Mouse (Mus musculus) thymus, adult 2 months (tissue): ENCODE measurements around the gene Mto1. TPM values are rescaled to one million over a fixed set of nuclear protein-coding genes. Genes with fewer than 3 reads are reported as not detected.

ENCODE experiments used
- DNase-seq: peaks from one replicate; pipeline ENCODE4 v3.0.0; 2021
- H3K27ac ChIP-seq: fragments of 200-500 bp; 2 replicates; pipeline ENCODE4 v1.5.1; 2012; ENCODE audit warnings: low read length, control low read depth; ENCODE audit not compliant: control insufficient read depth, insufficient read depth
- H3K27me3 ChIP-seq: fragments of 200-500 bp; 2 replicates; pipeline ENCODE4 v1.6.1; 2012; ENCODE audit warnings: mild to moderate bottlenecking, low read length, moderate library complexity, mixed read lengths; ENCODE audit not compliant: control insufficient read depth, insufficient read depth
- H3K36me3 ChIP-seq: fragments of 200-500 bp; 2 replicates; pipeline ENCODE4 v1.6.1; 2012; ENCODE audit warnings: mild to moderate bottlenecking, low read length, moderate library complexity; ENCODE audit not compliant: control insufficient read depth, insufficient read depth
- H3K4me1 ChIP-seq: fragments of 200-500 bp; replicated peaks from 2 replicates; pipeline ENCODE4 v1.6.1; 2012; ENCODE audit warnings: low read length; ENCODE audit not compliant: control insufficient read depth, insufficient read depth
- H3K4me3 ChIP-seq: fragments of 200-500 bp; 2 replicates; pipeline ENCODE4 v1.5.1; 2012; ENCODE audit warnings: mild to moderate bottlenecking, low read length, control low read depth, moderate library complexity; ENCODE audit not compliant: control insufficient read depth, insufficient read depth
- CTCF ChIP-seq: fragments of 200-500 bp; IDR thresholded peaks from 2 replicates; pipeline ENCODE4 v1.5.1; 2012; ENCODE audit warnings: mild to moderate bottlenecking, control low read depth, low read length, moderate library complexity, borderline replicate concordance; ENCODE audit not compliant: control insufficient read depth, poor library complexity, insufficient read depth; ENCODE audit errors: extremely low read depth
- POLR2A ChIP-seq: fragments of 200-500 bp; IDR thresholded peaks from 2 replicates; pipeline ENCODE4 v1.6.1; 2012; ENCODE audit warnings: mild to moderate bottlenecking, low read length, control low read depth, moderate library complexity; ENCODE audit not compliant: control insufficient read depth, poor library complexity, insufficient read depth; ENCODE audit errors: extremely low read depth
- WGBS: fragments of 180-500 bp; shearing (Covaris S2); methylation state at CpG from one replicate; pipeline ENCODE4 v1.1.7; 2018; 5-methylcytosine and 5-hydroxymethylcytosine counted together
- polyA plus RNA-seq: library from polyadenylated mRNA; depleted of rRNA; stranded (reverse); fragments of >200 nt; gene quantifications from 2 replicates; pipeline ENCODE4 v1.2.3, GENCODE M21; 2012

Mto1 gene
- polyA plus RNA-seq, 1 experiment, result 22.5 TPM

GRCm38 (mm10) chr9:78447606-78447972, 419 bp upstream of the Mto1 start:
- H3K27me3 ChIP-seq, result no peaks in the 10 kb centered on the region; the same call in 1 of the 2 replicates
- peaks cover 11% of the 10 kb centered on the region for H3K4me1 ChIP-seq
- no peak overlapping the region for H3K4me3 ChIP-seq
- H3K27ac ChIP-seq, result no peak overlapping the region
- no peaks in the 10 kb centered on the region; the same call in 1 of the 2 replicates for H3K36me3 ChIP-seq
- no peak for DNase-seq
- TF ChIP-seq CTCF, result no peak
- no peak for TF ChIP-seq POLR2A
- 47% methylated on average over 9 of the region's 9 CpGs for WGBS

GRCm38 (mm10) chr9:78450404-78450803, 2.4 kb downstream of the Mto1 start:
- DNase-seq, result no peak
- 94% methylated on average over 5 of the region's 5 CpGs for WGBS
- Histone ChIP-seq H3K36me3 (peaks cover 17% of the 10 kb centered on the region), H3K4me1 (peaks cover 10% of the 10 kb centered on the region), H3K4me3 (no peak overlapping the region), H3K27ac (no peak overlapping the region), H3K27me3 (no peaks in the 10 kb centered on the region)
- TF ChIP-seq CTCF (no peak), POLR2A (no peak)

GRCm38 (mm10) chr9:78451382-78451781, 3.4 kb downstream of the Mto1 start:
- no peak for TF ChIP-seq POLR2A
- TF ChIP-seq CTCF, result no peak
- Histone ChIP-seq H3K4me1 (peaks cover 10% of the 10 kb centered on the region), H3K36me3 (peaks cover 17% of the 10 kb centered on the region), H3K27me3 (no peaks in the 10 kb centered on the region), H3K4me3 (no peak overlapping the region), H3K27ac (no peak overlapping the region)
- WGBS, result 35% methylated on average over 4 of the region's 4 CpGs
- DNase-seq, result no peak

- DNase-seq, result no peak
- Histone ChIP-seq H3K4me1 (no peaks in the 10 kb centered on the region), H3K36me3 (peaks cover 61% of the 10 kb centered on the region), H3K27ac (no peak overlapping the region), H3K4me3 (no peak overlapping the region), H3K27me3 (no peaks in the 10 kb centered on the region)
- WGBS, result 98% methylated on average over 8 of the region's 8 CpGs
- TF ChIP-seq POLR2A (no peak), CTCF (no peak)
These were observed 9.0 kb downstream of the Mto1 start for GRCm38 (mm10) chr9:78457026-78457425.

GRCm38 (mm10) chr9:78463337-78463736, 15.3 kb downstream of the Mto1 start:
- Histone ChIP-seq H3K27me3 (no peaks in the 10 kb centered on the region), H3K4me3 (no peak overlapping the region), H3K36me3 (peaks cover 52% of the 10 kb centered on the region), H3K27ac (no peak overlapping the region), H3K4me1 (no peaks in the 10 kb centered on the region)
- 89% methylated on average over 4 of the region's 4 CpGs for WGBS
- DNase-seq, result no peak
- TF ChIP-seq POLR2A (no peak), CTCF (no peak)

- WGBS, result 97% methylated on average over 3 of the region's 3 CpGs
- no peak for DNase-seq
- no peak overlapping the region for H3K27ac ChIP-seq
- TF ChIP-seq POLR2A, result no peak
- no peak for TF ChIP-seq CTCF
- no peaks in the 10 kb centered on the region for H3K27me3 ChIP-seq
- no peak overlapping the region for H3K4me3 ChIP-seq
- no peaks in the 10 kb centered on the region for H3K4me1 ChIP-seq
- H3K36me3 ChIP-seq, result peaks cover 42% of the 10 kb centered on the region
These were observed 17.7 kb downstream of the Mto1 start for GRCm38 (mm10) chr9:78465725-78466124.

- 95% methylated on average over 8 of the region's 8 CpGs for WGBS
- Histone ChIP-seq H3K36me3 (peaks cover 32% of the 10 kb centered on the region), H3K4me1 (no peaks in the 10 kb centered on the region), H3K27me3 (no peaks in the 10 kb centered on the region), H3K27ac (no peak overlapping the region), H3K4me3 (no peak overlapping the region)
- TF ChIP-seq CTCF, result no peak
- TF ChIP-seq POLR2A, result no peak
- no peak for DNase-seq
These were observed 25.6 kb downstream of the Mto1 start for GRCm38 (mm10) chr9:78473588-78473987.
